Mouse (Mus musculus) layer of hippocampus, adult 9-11 months (tissue): ENCODE results near the gene Klf8.
"Not testable (repeated sequence)": the region's sequence is repeated elsewhere in the genome, so short reads cannot be mapped to it uniquely, and the experiment has no call there.

Source experiments
- DNase-seq: peaks from one replicate; pipeline ENCODE4 v3.0.0; 2022

The Klf8 gene

GRCm38 (mm10) chrX:153237304-153237919 is at the start of gene Klf8:
Gene Klf8 (plus strand): TSS chrX:153237466.
- peak; percentile 13 for DNase-seq

- not testable (repeated sequence) for DNase-seq
Measured at GRCm38 (mm10) chrX:153199185-153199584, 38.1 kb upstream of the Klf8 start.

- no peak for DNase-seq
Measured at GRCm38 (mm10) chrX:153211101-153211500, 26.2 kb upstream of the Klf8 start.

- DNase-seq, result no peak
Measured at GRCm38 (mm10) chrX:153231240-153231639, 6.0 kb upstream of the Klf8 start.

DNA sequence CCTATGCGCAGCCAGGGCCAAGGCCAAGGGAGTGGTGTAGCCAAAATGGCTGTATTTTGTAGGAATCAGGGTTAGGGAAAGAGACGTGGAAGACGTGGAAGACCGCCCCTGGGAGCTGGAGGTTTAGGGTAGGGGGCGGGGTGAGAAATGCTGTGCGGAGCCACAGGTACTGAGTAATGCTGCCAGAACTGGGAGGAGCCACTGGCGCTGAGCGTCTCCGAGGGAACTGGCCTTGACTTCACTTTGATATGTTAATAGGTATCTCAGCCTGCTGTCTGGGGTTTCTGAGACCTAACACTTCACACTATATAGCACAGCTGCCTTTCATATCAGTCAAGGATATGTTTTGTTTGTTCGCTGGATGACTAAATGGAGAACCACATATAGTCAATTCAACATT is 4.0 kb upstream of the Klf8 start:
- DNase-seq, result no peak

DNA sequence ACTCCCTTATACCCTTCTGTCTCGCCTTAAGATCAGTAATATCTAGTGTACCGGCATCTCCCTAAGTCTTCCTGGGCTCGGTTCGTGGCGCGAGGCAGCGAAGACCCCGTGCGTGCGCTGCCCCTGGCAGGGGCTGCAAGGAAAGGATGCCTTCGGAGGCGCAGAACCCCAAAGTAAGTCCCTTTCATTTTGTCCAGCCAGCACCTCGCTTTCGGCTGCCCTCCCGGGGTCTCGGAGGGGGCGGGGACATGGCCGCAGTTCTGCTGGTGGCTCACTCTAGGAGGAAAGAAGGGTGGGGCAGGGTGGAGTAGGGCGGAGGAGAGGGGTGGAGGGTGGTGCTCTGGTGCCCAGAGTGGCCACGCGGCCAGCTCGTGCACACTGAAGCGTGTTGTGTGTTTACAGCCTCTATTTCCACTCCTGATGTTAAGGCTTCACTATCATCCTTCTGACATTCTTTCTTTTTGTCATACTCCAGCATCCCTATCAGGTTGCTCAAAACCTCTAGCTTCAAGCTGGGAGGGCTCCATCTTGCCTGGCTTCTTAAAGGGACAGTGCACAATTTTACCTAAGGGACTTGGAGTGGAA is 746 bp downstream of the Klf8 start:
- DNase-seq, result peak; percentile 23

GRCm38 (mm10) chrX:153254256-153254655 is 17.0 kb downstream of the Klf8 start:
- DNase-seq, result no peak

DNA sequence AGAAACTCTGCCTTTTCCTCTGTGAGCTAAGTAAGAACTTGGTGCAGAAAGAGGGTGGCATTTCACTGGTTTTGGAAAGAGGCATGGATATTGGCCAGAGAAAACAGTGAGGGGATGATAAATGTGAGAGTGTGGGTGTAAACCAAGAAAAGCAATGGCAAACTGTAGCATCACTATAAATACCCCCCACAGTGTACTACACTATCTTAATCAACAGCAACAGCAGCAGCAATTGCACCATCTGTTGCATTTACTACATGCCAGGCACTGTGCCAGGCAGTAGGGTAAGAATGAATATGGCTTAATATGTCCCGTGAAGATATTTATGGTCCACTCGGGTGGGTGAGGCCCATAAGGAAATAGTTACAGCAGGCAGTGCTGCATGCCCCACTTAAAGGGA is 18.2 kb downstream of the Klf8 start:
- DNase-seq, result peak; percentile 66

DNA sequence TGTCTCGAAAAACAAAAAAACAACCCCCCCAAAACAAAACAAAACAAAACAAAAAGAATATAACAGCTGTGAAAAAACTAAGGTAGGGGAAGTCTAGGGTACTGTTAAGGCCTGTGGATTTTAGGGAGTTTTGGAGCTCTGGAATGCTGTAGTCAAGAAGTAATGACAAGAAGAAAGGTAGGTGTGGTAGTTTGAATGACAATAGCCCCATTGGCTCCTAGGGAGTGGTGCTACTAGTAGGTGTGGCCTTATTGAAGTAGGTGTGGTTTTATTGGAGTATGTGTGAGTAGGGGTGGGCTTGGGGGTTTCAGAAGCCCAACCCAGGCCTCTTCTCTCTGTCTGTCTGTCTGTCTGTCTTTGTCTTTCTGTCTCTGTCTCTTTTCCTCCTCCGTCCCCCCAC is 44.9 kb downstream of the Klf8 start:
- no peak for DNase-seq

GRCm38 (mm10) chrX:153311356-153311755 is 74.1 kb downstream of the Klf8 start:
- DNase-seq, result no peak

GRCm38 (mm10) chrX:153323105-153323504 is 85.8 kb downstream of the Klf8 start:
- DNase-seq, result no peak

DNA sequence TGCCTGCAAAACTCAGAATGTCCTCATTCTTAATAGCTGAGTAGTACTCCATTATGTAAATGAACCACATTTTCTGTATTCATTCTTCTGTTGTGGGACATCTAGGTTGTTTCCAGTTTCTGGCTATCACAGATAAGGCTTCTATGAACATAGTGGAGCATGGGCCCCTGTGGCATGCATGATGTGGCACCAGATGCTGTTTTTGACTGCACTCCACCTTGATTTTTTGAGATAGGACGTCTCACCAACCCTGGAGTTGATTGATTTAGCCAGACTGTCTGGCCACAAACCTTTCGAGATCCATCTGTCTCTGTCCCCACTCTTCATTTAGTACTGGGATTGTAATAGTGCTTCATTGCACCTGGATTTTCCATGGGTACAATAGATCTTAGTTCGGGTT is 96.9 kb downstream of the Klf8 start:
- DNase-seq, result not testable (repeated sequence)

GRCm38 (mm10) chrX:153359331-153360215 is 122.3 kb downstream of the Klf8 start:
- peak; percentile 3 for DNase-seq

DNA sequence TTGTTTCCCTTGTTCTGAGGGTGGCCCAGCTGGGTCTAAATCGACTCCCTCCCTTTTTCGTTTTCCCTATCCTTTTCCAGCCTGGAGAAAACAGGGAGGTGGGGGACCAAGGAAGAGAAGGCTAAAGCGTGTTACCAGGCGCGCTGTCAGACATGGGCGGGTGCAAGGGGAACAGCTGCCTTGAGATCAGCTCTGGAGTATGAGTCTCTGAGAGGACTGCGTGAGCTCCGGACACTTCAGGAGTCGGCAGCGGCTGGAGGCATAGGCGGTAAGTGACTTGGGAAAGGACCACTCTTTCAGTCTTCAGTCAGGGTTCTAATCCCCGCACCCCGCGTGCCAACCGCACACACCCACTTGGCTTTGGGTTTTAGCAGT is 122.9 kb downstream of the Klf8 start:
- DNase-seq, result peak; percentile 2

DNA sequence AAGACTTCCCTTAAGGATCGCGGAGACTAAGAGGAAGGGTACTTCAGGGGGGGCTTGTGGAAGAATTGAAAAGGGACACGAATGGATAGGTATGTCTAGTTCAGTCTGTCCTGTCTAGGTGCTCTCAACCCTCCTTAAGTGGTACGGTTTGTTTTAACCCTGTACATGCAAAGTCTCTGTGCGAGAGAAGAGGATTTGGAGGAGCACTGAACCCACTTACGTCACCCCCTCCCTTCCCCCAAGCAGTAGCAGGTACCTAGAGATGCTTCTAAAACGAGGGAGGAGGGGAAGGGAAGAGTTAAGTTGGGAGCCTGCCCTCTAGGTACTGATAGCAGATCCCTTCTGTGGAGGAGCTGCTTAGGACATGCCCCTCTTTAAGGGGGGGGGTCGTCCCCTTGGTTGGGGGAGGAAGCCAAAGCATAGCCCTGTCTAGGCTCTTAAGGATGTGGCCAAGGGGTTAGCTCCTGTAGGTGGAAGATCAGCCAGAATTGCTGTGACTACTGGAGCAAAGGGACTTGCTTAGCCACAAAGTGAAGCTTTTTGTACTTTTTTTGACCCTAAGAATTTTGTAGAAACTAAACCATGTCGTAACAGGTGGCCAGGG is 123.5 kb downstream of the Klf8 start:
- DNase-seq, result no peak

GRCm38 (mm10) chrX:153366754-153367153 is 129.5 kb downstream of the Klf8 start:
- DNase-seq, result peak; percentile 12

DNA sequence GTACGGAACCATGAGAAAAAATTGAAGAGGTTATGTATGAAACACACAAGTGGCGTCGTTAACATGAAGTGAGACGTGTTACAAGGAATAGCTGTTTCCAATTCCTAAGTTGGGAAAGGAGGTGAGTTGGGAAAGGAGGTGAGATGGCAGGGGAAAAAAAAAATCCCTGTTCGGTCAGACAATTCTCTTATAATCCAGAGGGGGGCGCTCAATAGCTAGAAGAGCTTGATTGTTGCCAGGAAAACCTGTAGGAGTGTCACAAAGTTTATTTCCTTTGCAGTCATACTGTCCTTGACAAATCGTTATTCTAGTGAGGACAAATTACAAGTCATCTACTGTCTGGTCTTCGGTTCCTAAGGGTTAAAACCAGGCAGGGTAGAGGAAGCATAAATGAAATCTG is 132.5 kb downstream of the Klf8 start:
- DNase-seq, result no peak

DNA sequence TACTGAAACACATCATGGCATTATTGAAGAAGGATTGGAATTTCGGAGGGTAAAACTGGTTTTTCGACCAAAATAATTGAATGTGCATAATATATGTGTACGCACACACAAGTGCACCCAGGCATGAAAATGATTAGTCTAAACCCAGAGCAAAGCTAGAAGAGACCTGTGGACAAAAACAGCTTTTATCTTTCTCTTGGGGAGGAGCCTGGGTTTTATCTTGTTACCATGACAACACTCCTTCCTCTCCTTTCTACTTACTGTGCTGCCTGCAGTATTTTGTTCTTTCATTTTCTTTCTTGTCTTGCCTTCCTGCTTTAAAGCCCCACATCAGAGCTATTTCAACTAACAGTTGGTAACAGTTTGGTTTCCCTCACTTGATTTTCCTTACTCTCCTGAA is 137.8 kb downstream of the Klf8 start:
- no peak for DNase-seq

GRCm38 (mm10) chrX:153381753-153382152 is 144.5 kb downstream of the Klf8 start:
- DNase-seq, result no peak

- DNase-seq, result no peak
Measured at GRCm38 (mm10) chrX:153389291-153389690, 152.0 kb downstream of the Klf8 start.

DNA sequence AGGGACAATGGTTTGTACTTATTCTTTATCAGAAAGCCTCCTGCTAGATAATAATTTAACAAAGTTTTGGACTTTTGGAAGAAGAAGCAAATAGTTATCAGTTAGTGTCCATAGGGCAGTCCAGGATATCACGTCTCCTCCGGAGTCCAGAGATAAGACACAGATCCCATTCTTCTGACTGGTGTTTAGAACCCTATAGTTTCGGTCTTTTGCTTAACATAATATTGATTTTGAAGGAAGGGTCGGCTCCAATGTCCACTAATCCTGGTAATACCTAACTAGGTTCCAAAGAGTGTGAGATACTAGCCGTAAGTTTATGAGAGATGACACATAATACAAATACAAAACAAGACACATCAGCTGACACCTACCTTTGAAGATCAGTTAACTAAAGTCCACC is 179.8 kb downstream of the Klf8 start:
- no peak for DNase-seq

DNA sequence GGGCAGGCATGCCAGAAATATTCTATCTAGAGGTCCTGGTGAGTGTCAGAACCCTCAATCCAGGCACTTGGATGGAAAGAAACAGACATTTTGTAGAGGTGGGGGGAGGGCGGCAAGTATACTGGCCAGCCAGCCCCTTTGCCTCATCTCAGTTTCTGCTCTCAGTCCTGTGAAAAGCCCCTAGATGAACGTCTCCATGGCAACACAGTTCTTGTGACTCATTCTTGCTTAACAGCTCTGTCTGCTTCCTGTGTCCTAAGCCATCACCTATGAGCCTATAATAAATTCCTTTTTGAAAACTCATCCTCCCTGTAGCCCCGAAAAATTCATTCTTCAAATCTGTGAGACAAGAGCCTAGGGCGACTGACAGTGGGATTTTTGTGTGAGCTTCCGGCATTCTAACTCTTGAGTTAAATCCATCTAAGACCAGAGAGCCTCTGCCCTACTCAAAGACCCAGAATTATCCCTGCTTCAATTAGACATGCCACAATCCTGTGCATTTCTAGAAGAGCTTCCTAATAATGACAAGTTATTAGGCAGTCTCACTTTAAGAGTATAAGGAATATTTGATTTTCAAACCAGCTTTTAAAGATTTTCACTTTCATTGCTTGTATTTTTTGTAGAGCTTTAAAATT is 196.5 kb downstream of the Klf8 start:
- DNase-seq, result no peak

GRCm38 (mm10) chrX:153439573-153439972 is 202.3 kb downstream of the Klf8 start:
- no peak for DNase-seq
